Mouse (Mus musculus) ES-E14 (cell line): ENCODE results near the gene Iah1.

Experiments
- CHD2 ChIP-seq: IDR thresholded peaks from 2 replicates; pipeline ENCODE4 v1.6.1; 2014; ENCODE audit warnings: mild to moderate bottlenecking, low read depth, low read length, inconsistent platforms
- HCFC1 ChIP-seq: IDR thresholded peaks from 2 replicates; pipeline ENCODE4 v1.6.1; 2012; ENCODE audit warnings: low read length, inconsistent platforms, borderline replicate concordance; ENCODE audit not compliant: insufficient read depth
- ZNF384 ChIP-seq: IDR thresholded peaks from 2 replicates; pipeline ENCODE4 v1.6.1; 2012; ENCODE audit warnings: low read depth, low read length, inconsistent platforms

DNA sequence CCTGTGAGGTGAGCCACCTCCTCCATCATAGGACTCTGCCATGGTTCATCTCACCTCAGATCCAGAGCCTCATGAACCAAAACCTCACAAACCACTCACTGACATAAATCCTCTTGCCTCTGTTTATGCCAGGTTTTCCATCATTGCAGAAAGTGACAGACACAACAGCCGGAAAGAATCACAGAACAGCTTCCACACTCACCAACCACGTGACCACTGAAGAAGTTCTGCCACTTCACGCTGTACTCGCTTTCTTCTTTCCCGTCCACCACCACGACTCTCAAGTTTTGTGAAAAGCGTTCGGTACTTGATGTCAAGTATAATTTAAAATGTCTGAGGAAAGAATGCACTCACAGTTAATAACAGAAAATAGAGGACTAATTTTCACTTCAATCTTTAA lies 37.5 kb downstream of the Iah1 start:
- TF ChIP-seq ZNF384 (no peak), HCFC1 (no peak), CHD2 (no peak)
